Mouse (Mus musculus): ENCODE results near the gene Kif7. TPM values are rescaled to one million over a fixed set of nuclear protein-coding genes. Genes with fewer than 3 reads are reported as not detected.

The Kif7 gene
- total RNA-seq, 2 experiments from 2014 or later: 0.30 to 1.5 TPM

GRCm38 (mm10) chr7:79728219-79728618 lies 12.7 kb upstream of the Kif7 start:
- ATAC-seq (replicated peaks; ENCODE audit: poor library complexity): peak; percentile 71

GRCm38 (mm10) chr7:79727091-79727490 lies 11.6 kb upstream of the Kif7 start:
- peak; percentile 73 for ATAC-seq (replicated peaks; ENCODE audit: poor library complexity)

- peak; percentile 71 for ATAC-seq (replicated peaks; ENCODE audit: poor library complexity)
Measured at GRCm38 (mm10) chr7:79721386-79721977, 6.0 kb upstream of the Kif7 start.

GRCm38 (mm10) chr7:79710831-79711230 lies 4.7 kb downstream of the Kif7 start:
- ATAC-seq (replicated peaks; ENCODE audit: poor library complexity): no peak

- peak; percentile 67 for ATAC-seq (replicated peaks; ENCODE audit: poor library complexity)
Measured at GRCm38 (mm10) chr7:79710130-79710607, 5.4 kb downstream of the Kif7 start.

GRCm38 (mm10) chr7:79705210-79705609 lies 10.3 kb downstream of the Kif7 start:
- ATAC-seq (replicated peaks; ENCODE audit: poor library complexity): no peak

GRCm38 (mm10) chr7:79702755-79703154 lies 12.8 kb downstream of the Kif7 start:
- no peak for ATAC-seq (replicated peaks; ENCODE audit: poor library complexity)

- no peak for ATAC-seq (replicated peaks; ENCODE audit: poor library complexity)
Measured at GRCm38 (mm10) chr7:79696495-79696894, 19.0 kb downstream of the Kif7 start.

- ATAC-seq (replicated peaks; ENCODE audit: poor library complexity): no peak
Measured at GRCm38 (mm10) chr7:79680231-79680630, 35.3 kb downstream of the Kif7 start.

GRCm38 (mm10) chr7:79679186-79679585 lies 36.3 kb downstream of the Kif7 start:
- ATAC-seq (replicated peaks; ENCODE audit: poor library complexity): peak; percentile 57; the same call in 1 of the 2 replicates

GRCm38 (mm10) chr7:79670900-79671604 lies 44.5 kb downstream of the Kif7 start:
- no peak for ATAC-seq (replicated peaks; ENCODE audit: poor library complexity)

GRCm38 (mm10) chr7:79666690-79667089 lies 48.8 kb downstream of the Kif7 start:
- ATAC-seq (replicated peaks; ENCODE audit: poor library complexity): no peak

- ATAC-seq (replicated peaks; ENCODE audit: poor library complexity): no peak
Measured at GRCm38 (mm10) chr7:79661253-79661890, 54.1 kb downstream of the Kif7 start.

- ATAC-seq (replicated peaks; ENCODE audit: poor library complexity): no peak
Measured at GRCm38 (mm10) chr7:79660291-79661150, 55.0 kb downstream of the Kif7 start.

- peak; percentile 99 for ATAC-seq (replicated peaks; ENCODE audit: poor library complexity)
Measured at GRCm38 (mm10) chr7:79659578-79660290, 55.8 kb downstream of the Kif7 start, which contains the start of gene Ticrr. TSS of gene Ticrr (plus strand) at chr7:79660196.

GRCm38 (mm10) chr7:79654586-79654985 lies 60.9 kb downstream of the Kif7 start:
- ATAC-seq (replicated peaks; ENCODE audit: poor library complexity): no peak

GRCm38 (mm10) chr7:79654185-79654584 lies 61.3 kb downstream of the Kif7 start:
- ATAC-seq (replicated peaks; ENCODE audit: poor library complexity): no peak

GRCm38 (mm10) chr7:79649005-79649404 lies 66.5 kb downstream of the Kif7 start:
- ATAC-seq (replicated peaks; ENCODE audit: poor library complexity): peak; percentile 75

Data from megakaryocyte progenitor cell, adult 5-6 weeks (primary cell).